Mouse (Mus musculus) splenic B cell, adult 2 months (primary cell): ENCODE results near the gene Dynlt1f.
"Not testable (repeated sequence)": the region's sequence is repeated elsewhere in the genome, so short reads cannot be mapped to it uniquely, and the experiment has no call there.

Source experiments
- DNase-seq: peaks from one replicate; pipeline ENCODE4 v3.0.0-alpha.2; 2011; ENCODE audit warnings: low read depth, low spot score
- H3K27me3 ChIP-seq: 2 replicates; pipeline ENCODE4 v1.6.1; 2012; ENCODE audit warnings: mild to moderate bottlenecking, low read length, moderate library complexity, mixed read lengths; ENCODE audit not compliant: control insufficient read depth, poor library complexity, insufficient read depth, severe bottlenecking
- H3K36me3 ChIP-seq: 2 replicates; pipeline ENCODE4 v1.6.1; 2012; ENCODE audit warnings: mild to moderate bottlenecking, low read length, moderate library complexity, mixed read lengths; ENCODE audit not compliant: control insufficient read depth, poor library complexity, insufficient read depth, severe bottlenecking

Dynlt1f gene

DNA sequence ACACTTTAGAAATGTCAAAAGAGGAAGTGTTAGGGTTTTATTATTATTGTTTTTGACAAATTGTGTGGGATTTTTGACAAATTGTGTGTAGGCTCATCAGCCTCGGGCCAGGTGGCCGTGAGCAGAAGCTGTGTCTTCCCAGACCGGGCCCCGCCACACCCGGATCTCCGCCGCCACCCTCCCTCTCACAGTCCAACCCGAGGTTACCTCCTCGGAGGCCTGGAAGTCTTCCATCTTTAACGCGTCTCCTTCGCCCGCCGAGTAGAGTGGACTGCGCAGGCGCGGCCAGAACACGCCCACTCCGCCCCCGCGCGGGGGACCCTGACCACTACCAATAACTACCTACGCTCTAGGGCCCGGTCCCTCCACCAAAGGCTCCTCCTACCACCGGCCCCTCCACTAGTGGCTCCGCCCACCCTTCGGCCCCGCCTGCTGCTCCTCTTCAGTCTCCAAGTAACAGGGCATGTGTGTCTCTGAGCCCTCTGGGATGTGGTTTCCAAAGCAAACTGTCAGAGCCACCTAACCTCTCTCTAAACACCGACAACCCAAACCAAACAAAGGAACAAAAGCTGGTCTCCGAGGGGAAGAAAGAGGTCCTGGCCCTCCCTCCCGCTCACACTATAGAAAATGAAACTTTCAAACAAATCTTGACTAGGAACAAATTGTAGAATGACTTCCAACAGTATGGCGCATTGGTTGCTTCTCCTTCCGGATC is at the start of gene Dynlt1f:
TSS of gene Dynlt1f (minus strand) at position 334 of the 715 bp plus-strand sequence.
- not testable (repeated sequence) for H3K27me3 ChIP-seq, H3K36me3 ChIP-seq
- peak; percentile 59 for DNase-seq

DNA sequence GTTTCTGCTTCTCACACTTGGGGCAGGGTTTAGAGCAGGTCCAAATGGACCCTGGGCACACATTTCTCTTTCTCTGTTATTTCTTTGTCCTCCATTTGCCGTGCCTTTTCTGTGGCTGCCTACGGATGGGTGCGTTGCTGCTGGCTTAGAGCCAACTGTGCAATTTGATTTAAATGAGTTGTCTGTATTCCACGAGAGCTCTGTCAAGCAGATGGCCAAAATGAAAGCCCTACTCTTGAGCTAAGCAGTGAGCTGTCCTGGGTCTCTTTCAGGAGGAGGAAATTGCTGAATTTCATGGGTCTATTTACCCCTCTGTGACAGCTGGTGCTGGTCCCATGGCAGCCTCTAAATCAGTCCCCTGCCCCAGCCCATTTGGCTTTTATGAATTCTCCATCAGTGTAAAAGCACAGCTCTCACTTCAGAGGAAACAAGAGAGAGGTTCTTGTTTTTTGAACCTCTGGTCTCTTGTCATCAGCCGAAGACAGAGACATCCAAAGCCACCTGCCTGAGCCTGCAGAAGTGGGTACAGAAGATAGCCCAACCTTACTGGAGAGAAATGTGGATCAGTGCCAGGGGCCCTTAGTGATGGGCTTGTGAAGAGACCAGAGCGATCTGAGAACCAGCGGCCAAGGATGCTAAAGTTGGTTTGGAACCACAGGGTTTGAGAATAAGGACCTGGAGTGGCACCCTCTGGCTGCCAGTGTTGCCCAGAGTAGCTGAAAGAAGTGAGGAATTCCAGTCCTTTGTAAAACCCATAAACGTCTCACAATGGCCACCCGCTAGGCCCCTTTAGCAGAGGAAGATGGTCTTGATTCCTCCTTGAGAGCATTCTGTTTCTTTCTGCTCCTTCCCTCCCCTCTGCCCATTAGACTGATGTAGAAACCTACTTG is 47.9 kb upstream of the Dynlt1f start:
- DNase-seq, H3K27me3 ChIP-seq, H3K36me3 ChIP-seq: not testable (repeated sequence)

DNA sequence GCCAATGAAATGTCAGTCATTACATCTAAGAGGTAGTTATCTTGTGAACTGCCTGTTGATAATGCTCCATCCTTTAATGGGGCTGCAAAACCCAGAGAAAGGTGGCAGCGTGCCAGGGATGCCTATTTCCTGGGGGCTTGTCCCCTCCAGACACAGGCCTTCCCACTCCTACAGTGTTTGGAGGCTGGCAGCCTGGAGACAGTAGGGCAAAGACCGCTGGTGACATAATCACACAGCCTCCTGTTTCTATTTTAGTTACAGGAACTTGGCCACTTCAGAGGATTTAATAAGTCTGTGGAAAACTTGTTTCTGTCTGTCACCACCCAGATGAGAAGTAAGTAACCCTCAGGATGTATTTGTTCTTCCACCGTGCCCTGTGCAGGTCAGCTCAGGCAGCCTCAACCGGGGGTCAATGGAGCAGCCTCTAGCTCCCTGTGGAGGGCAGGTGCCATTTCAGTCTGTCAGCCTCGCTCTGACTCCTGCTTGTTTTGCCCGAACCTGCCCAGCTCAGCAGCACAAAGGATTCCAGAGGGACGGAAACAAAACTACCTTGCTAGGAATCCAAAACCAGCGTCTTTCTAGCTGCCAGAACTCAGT is 47.0 kb upstream of the Dynlt1f start:
- H3K27me3 ChIP-seq, DNase-seq, H3K36me3 ChIP-seq: not testable (repeated sequence)

DNA sequence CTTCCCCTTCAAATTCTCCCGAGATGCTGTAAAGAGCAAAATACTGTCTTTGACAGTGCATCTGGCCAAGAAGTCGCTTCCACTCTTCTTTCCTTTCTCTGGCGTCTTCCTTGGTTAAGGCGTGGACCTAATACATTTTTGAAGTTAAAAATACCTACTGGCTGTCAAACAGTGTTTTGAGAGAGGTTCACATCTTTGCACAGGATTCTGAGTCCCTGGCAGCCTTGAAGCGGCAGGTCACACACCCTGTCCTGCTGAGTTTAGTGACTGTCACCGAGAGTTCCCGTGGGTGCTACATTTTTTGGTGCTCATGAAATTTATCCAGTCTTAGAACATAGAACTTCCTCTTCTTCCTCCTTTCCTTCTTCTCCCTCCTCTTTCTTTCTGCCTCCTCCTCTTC is 44.4 kb upstream of the Dynlt1f start:
- H3K27me3 ChIP-seq, DNase-seq, H3K36me3 ChIP-seq: not testable (repeated sequence)

DNA sequence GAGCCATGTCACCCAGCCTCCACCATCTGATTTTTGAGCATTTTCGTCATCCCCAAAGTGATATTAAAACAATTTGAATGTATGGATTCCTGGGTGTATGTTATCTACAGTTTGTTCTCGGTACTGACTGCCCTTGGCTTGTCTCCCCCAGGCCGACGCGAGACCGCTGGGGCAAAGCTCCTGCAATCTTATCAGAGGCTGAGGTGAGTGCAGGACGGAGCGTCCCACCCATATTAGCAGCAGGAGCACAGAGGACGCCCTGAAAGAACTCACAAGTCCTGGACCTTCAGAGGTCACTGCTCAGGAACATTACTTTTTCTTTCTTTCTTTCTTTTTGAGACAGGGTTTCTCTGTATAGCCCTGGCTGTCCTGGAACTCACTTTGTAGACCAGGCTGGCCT is 43.8 kb upstream of the Dynlt1f start:
- not testable (repeated sequence) for H3K36me3 ChIP-seq, DNase-seq, H3K27me3 ChIP-seq

DNA sequence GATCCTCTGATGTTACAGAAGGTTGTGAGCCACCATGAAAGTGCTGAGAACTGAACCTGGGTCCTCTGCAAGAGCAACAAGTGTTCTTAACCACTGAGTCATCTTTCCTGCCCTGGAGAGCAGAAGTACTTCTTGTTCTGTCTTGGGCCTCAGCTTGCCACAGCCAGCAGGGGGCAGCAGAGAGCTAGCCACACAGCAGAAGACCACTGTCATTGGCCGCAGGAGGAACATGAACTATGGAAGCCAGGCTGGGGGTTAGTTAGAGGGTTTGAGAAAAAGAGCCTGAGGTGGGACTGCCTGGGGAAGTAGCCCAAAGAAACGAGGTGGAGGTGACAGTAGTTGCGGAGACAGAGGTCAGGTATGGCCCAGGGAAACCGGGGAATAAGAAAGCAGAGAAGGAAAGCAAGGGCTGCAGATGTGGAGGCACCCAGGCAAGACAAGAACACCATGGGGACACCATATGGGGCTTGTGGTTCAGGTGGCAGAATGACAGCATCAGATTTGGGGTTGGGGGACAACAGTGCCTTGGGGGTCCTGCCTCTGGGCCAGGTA is 41.6 kb upstream of the Dynlt1f start:
- DNase-seq = peak; percentile 63
- H3K36me3 ChIP-seq, H3K27me3 ChIP-seq: not testable (repeated sequence)

DNA sequence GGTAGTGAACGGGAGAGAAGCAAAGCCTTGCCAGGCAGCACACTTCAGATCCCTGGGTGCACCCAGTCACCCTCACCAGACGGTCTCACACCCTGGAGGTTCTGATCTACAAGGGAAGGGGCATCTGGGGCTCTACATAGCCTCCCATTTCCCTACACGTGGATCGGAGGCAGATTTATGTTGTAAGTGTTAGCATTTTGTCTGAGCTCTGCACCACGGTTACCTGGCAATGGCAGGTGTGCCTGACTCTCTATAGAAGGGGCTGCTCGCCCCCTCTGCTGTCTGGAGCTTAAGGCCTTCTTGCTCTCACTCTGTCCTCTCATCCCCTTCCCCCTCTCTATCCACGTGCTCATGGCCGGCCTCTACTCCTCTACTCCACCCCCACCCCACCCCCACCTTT is 40.8 kb upstream of the Dynlt1f start:
- not testable (repeated sequence) for H3K36me3 ChIP-seq, H3K27me3 ChIP-seq
- DNase-seq = peak; percentile 1

DNA sequence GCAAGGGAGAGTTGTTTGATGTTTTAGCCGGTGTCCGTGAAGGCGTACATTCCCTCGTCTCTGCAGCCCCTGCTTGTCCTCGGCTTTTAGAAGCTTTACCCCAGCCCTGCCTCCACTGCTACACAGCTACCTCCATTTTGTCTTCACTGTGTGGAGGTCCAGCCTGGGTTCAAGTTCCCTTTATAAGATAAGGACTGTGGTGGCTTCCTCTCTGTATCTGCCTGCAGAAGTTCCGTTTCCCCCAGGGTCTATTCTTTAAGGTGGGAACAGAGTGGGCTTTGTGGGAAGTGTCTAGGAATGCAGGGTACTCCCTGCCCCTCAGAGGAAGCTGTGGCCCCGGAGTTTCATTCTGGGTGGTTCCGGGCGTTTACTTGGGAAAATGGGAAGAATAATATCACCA is 40.0 kb upstream of the Dynlt1f start:
- not testable (repeated sequence) for H3K27me3 ChIP-seq, DNase-seq, H3K36me3 ChIP-seq

DNA sequence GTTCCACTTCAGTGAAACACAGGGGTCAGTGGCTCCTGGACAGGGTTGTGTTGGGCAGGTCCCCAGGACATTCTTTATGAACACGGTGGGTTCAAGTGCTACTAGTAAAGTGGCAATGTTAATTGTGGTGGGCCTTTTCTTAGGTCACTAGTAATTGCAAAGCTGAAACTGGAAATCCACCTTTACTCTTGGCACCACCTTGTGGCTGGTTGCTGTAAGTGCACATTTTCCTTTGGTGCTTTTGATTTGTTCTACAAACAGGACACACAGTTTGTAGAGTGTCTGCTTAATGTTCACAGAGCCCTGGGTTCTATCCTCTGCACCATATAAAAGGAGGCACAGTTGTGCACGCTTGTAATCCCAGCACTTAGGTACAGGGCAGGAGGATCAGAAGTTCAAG is 35.9 kb upstream of the Dynlt1f start:
- DNase-seq = peak; percentile 66

DNA sequence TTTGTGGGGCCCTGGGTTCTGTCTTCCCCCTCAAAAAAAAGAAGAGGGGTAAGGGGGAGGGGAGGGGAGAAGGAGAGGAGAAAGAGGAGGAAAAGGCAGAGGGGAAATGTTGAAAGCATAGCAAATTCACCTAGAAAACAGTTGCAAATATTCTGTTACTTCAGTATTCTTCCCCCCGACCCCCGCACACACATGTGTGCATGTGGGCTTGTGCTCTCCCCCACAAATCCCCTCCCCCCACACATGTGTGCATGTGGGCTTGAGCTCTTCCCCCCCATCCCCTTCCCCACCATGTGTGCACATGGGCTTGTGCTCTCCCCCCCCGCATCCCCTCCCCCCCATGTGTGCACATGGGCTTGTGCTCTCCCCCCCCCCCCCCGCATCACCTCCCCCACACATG is 33.6 kb upstream of the Dynlt1f start:
- not testable (repeated sequence) for H3K36me3 ChIP-seq, DNase-seq, H3K27me3 ChIP-seq

More for the DNA sequence above, 35.9 kb upstream of the Dynlt1f start:
- H3K36me3 ChIP-seq, H3K27me3 ChIP-seq: not testable (repeated sequence)

DNA sequence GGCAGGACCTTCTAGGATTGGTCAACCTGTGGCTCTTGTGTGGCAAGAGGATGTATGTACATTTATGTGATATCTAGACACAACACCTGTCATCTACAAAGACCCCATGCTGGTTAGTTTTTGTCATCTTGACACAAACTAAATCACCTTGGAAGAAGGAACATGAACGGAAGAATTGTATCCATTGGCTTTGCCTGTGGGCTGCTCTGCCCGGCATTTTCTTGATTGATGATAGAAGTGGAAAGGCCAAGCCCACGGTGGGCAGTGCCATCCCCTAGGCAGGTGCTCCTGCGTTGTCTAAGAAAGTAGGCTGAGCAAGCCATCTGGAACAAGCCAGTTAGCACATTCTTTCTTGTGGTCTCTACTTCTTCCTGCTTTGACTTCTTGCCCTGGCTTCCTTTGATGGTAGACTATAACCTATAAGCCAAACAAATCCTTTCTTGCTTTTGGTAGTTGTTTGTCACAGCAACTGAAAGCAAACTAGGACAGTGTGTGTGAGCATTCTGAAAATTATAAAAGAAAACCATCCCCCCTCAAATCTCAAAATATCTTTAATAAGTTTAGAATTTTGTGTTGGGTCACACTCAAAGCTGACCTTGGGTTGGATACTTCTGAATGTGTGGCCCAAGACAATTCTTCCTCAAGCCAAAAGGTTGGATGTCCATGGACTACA is 30.7 kb upstream of the Dynlt1f start:
- H3K36me3 ChIP-seq, H3K27me3 ChIP-seq, DNase-seq: not testable (repeated sequence)

DNA sequence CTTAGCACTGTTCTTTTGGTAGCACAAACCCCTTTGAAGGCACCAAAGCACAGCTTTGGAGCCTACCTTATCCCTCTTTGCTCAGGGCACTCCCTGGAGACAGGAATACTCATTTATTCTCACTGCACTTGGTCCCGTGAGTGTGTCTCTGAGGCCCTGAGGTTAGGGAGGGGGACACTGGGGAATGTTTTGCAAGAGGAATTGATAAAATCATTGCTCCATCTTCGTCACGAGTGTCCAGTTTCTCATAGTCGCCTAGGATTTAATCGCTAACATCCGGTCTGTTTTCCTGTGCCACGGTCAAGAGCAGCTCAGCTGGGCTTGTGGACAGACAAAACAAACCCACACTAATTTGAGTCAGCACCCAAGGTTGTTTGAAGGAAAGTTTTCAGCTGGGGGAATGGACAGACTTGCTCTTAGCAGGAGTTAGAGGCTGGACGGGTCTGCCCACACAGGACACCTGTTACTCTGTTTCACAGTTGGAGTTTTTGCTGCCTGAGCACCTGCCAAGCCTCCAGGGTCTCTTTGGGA is 29.7 kb upstream of the Dynlt1f start:
- H3K27me3 ChIP-seq, DNase-seq, H3K36me3 ChIP-seq: not testable (repeated sequence)

DNA sequence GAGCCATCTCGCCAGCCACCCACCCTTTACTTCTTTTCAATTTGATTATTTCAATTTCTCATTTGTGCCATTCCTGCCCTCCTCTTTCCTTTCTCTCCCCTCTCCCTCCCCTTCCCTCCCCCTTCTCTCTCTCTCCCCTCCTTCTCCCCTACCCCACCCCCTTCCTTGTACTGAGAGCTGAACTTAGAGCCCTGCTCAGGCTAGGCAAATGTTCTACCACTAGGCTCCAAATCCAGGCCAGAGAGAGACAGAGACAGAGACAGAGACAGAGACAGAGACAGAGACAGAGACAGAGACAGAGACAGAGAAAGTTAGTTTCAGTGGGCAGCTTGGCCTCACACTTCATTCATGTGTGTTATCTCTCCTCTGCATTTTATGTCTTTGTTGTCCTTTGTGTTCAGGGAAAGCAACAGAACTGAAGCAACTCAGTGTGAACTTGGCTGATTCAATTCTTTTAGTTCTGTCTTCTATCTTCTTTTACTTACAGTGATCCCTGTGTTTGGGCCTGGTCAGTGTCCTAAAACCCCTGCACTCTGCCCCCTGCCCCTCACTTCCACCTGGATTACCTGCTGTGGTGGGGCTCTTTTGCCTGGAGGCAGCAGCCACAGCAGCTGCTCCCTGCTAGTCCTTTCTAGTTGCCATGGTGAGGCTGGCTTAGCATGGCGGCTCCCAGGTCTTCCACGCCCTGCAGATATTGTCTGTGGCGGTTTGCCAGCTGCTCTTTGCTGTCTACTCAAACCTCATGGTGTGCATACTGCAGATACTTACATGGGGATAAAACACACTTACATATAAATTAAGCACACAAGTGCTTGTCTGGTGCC is 29.0 kb upstream of the Dynlt1f start:
- not testable (repeated sequence) for DNase-seq, H3K36me3 ChIP-seq

DNA sequence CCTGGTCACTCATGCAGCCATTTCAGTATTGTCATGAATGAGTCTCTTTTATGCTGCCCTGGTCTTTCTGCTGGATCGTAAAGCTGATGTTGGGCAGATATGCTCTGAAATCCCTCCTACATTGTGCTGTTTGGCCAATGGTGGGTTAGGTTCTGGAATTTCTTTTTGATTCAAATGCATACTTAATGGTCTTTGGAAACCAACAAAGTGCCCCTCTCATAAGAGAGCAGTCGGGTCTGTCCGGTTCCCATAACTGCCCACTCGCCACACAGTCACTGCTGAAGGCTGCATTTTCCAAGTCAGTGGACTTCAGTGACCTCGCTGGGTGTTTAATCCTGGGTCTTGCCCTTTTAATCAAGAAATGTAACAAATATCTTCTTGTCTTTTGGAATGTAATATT is 28.0 kb upstream of the Dynlt1f start:
- not testable (repeated sequence) for H3K27me3 ChIP-seq, H3K36me3 ChIP-seq, DNase-seq

More for the DNA sequence above, 29.0 kb upstream of the Dynlt1f start:
- not testable (repeated sequence) for H3K27me3 ChIP-seq
